Mouse (Mus musculus): Measurements from ENCODE around the gene Ptbp1. TPM values are rescaled to one million over a fixed set of nuclear protein-coding genes. Genes with fewer than 3 reads are reported as not detected.
A peak's percentile ranks its signal among the peaks of the same experiment; 100 is the strongest.

Gene Ptbp1
- total and polyA plus RNA-seq, 3 experiments: 43.9 to 51.8 (median 47.5) TPM

DNA sequence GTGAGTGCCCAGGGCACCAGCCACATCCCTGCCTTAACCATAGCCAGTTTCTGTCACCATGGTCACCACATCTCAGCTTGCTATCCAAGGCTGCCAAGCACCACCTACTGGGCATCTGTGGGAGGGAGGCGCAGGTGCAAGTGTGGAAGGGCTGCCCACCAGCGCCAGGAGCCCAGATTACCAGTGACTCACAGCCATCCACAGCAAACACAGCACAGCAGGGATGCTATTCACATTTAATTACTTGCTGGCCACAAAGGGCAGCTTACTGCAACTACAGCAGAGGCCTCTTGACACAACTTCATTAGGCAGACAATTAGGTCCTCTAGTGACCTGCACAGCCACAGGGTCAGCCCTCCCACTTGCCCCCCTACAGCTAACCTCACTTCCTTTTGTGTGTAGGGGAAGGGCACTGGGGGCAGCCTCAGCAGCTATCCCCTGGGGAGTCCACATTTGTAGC lies 46.8 kb downstream of the Ptbp1 start:
- H3K79me2 ChIP-seq (replicated peaks; ENCODE audit: control insufficient read depth, insufficient read depth, low read length): no peaks in the 10 kb centered on the region
- H3K4me1 ChIP-seq (ENCODE audit: control insufficient read depth, insufficient read depth, low read length): no peaks in the 10 kb centered on the region
- WGBS: 68% methylated on average over 2 of the region's 2 CpGs
- no peak for DNase-seq
- no peak overlapping the region for H3K9ac ChIP-seq (ENCODE audit: low read depth, low read length)
- H3K27ac ChIP-seq: no peak overlapping the region
- no peaks in the 10 kb centered on the region for H3K27me3 ChIP-seq (ENCODE audit: control insufficient read depth, insufficient read depth, low read length)
- H3K36me3 ChIP-seq (ENCODE audit: control insufficient read depth, insufficient read depth, low read length): no peaks in the 10 kb centered on the region
- no peak overlapping the region for H3K4me3 ChIP-seq
- no peak for TF ChIP-seq EP300 (IDR thresholded peaks at IDR 0.05; ENCODE audit: insufficient read depth, low read depth, low read length)
- TF ChIP-seq CTCF (IDR thresholded peaks at IDR 0.05): peak; percentile 35
- intact Hi-C loops (cut with DNase I): no loop called here

DNA sequence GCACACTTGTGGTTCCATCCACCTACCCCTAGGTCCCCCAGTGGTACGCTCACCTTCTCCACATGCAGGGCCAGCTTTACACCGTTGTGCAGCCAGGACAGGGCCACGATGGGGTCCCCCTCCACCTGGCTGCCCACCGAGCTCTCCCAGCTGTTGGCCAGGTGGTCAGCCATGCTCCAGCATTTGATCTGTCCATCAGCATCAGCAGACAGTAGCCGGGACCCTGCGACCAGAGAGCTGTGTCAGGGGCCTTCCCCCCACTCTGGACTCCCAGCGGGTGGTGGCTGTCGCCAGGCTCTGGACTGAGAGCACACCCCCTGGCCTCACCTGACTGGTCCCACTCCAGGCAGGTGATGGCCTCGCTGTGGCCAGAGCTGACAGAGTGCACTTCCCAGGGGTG lies 52.5 kb downstream of the Ptbp1 start:
- no peak for DNase-seq
- TF ChIP-seq EP300 (IDR thresholded peaks at IDR 0.05; ENCODE audit: insufficient read depth, low read depth, low read length) (no peak), POLR2A (IDR thresholded peaks at IDR 0.05; ENCODE audit: insufficient read depth, low read depth, low read length) (no peak), CTCF (IDR thresholded peaks at IDR 0.05) (no peak)
- intact Hi-C loops (cut with DNase I): loop anchor here (2.0 kb wide), 1 partner anchor 16 kb away; no protein-coding TSS in a partner anchor
- Histone ChIP-seq H3K9ac (ENCODE audit: low read depth, low read length) (no peak overlapping the region), H3K36me3 (ENCODE audit: control insufficient read depth, insufficient read depth, low read length) (no peaks in the 10 kb centered on the region), H3K4me1 (ENCODE audit: control insufficient read depth, insufficient read depth, low read length) (peaks cover 4% of the 10 kb centered on the region), H3K79me2 (replicated peaks; ENCODE audit: control insufficient read depth, insufficient read depth, low read length) (no peaks in the 10 kb centered on the region), H3K27ac (no peak overlapping the region), H3K4me3 (no peak overlapping the region), H3K27me3 (ENCODE audit: control insufficient read depth, insufficient read depth, low read length) (no peaks in the 10 kb centered on the region)
- 92% methylated on average over 9 of the region's 9 CpGs for WGBS

DNA sequence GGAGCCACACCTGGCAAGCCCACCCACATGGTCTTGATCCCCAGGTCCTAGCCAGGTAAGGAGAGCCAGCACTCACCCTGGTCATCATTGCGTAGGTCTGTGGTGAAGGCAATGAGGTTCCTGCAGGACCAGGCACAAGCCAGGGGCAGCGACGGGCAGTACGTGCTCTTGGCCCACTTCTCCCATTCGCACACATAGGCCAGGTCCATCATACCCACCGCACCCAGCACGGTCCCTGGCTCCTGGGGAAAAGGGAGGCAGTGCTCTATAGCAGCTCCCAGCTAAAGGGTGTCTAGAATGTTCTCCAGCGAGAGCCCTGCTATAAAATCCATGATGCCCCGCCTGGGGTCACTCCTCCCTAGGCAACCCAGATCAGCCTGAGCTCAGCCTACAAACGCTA lies 53.2 kb downstream of the Ptbp1 start:
- intact Hi-C loops (cut with DNase I): loop anchor here (2.0 kb wide), 1 partner anchor 15 kb away; no protein-coding TSS in a partner anchor
- no peak overlapping the region for H3K27ac ChIP-seq
- H3K36me3 ChIP-seq (ENCODE audit: control insufficient read depth, insufficient read depth, low read length): no peaks in the 10 kb centered on the region
- no peak for TF ChIP-seq POLR2A (IDR thresholded peaks at IDR 0.05; ENCODE audit: insufficient read depth, low read depth, low read length)
- TF ChIP-seq EP300 (IDR thresholded peaks at IDR 0.05; ENCODE audit: insufficient read depth, low read depth, low read length): no peak
- TF ChIP-seq CTCF (IDR thresholded peaks at IDR 0.05): no peak
- 94% methylated on average over 10 of the region's 10 CpGs for WGBS
- H3K79me2 ChIP-seq (replicated peaks; ENCODE audit: control insufficient read depth, insufficient read depth, low read length): no peaks in the 10 kb centered on the region
- no peak for DNase-seq
- no peak overlapping the region for H3K9ac ChIP-seq (ENCODE audit: low read depth, low read length)
- H3K4me1 ChIP-seq (ENCODE audit: control insufficient read depth, insufficient read depth, low read length): peaks cover 4% of the 10 kb centered on the region
- H3K4me3 ChIP-seq: no peak overlapping the region
- no peaks in the 10 kb centered on the region for H3K27me3 ChIP-seq (ENCODE audit: control insufficient read depth, insufficient read depth, low read length)

DNA sequence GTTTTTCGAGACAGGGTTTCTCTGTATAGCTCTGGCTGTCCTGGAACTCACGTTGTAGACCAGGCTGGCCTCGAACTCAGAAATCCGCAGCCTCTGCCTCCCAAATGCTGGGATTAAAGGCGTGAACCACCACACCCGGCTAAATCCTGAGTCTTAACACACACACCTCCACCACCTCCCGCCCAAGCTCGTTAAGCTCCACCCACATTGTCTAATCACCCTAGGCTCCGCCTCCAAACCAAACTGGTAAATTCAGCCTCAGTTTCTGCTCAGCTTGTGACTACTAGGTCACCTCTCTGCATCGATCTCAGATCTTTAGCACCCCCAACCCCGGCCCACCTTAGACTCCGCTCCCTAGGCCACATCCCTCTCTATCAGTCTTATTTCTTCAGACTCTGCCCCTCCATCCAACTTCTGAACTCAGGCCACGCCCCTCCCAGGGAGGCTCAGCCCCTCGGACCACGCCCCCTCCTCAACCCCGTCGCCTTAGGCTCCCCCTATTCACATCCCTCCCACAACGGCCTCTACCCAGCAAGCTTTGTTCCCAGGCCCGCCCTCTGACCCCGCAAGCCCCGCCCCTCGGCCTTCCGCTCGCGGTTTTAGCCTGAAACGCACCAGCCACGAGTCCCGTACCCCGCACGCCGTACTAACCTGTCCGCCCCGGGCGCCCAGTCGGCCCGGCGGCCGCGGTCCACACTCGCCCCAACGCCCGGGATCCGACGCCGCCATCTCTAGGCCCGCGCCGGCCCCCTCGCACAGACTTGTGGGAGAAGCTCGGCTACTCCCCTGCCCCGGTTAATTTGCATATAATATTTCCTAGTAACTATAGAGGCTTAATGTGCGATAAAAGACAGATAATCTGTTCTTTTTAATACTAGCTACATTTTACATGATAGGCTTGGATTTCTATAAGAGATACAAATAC lies 54.2 kb downstream of the Ptbp1 start, which contains the start of gene Med16:
Gene Med16, minus strand, starts transcription at position 757 of the 925 bp plus-strand sequence.
- intact Hi-C loops (cut with DNase I): no loop called here
- Histone ChIP-seq H3K27me3 (ENCODE audit: control insufficient read depth, insufficient read depth, low read length) (no peaks in the 10 kb centered on the region), H3K27ac (peak within 1 kb of the TSS; percentile 100), H3K9ac (ENCODE audit: low read depth, low read length) (peak within 1 kb of the TSS; percentile 97), H3K4me1 (ENCODE audit: control insufficient read depth, insufficient read depth, low read length) (peaks cover 4% of the 10 kb centered on the region), H3K79me2 (replicated peaks; ENCODE audit: control insufficient read depth, insufficient read depth, low read length) (no peaks in the 10 kb centered on the region), H3K36me3 (ENCODE audit: control insufficient read depth, insufficient read depth, low read length) (no peaks in the 10 kb centered on the region), H3K4me3 (peak within 1 kb of the TSS; percentile 97)
- peak; percentile 97 for DNase-seq
- WGBS: 2% methylated on average over 52 of the region's 52 CpGs
- TF ChIP-seq EP300 (IDR thresholded peaks at IDR 0.05; ENCODE audit: insufficient read depth, low read depth, low read length): no peak
- TF ChIP-seq CTCF (IDR thresholded peaks at IDR 0.05): no peak
- TF ChIP-seq POLR2A (IDR thresholded peaks at IDR 0.05; ENCODE audit: insufficient read depth, low read depth, low read length): no peak

DNA sequence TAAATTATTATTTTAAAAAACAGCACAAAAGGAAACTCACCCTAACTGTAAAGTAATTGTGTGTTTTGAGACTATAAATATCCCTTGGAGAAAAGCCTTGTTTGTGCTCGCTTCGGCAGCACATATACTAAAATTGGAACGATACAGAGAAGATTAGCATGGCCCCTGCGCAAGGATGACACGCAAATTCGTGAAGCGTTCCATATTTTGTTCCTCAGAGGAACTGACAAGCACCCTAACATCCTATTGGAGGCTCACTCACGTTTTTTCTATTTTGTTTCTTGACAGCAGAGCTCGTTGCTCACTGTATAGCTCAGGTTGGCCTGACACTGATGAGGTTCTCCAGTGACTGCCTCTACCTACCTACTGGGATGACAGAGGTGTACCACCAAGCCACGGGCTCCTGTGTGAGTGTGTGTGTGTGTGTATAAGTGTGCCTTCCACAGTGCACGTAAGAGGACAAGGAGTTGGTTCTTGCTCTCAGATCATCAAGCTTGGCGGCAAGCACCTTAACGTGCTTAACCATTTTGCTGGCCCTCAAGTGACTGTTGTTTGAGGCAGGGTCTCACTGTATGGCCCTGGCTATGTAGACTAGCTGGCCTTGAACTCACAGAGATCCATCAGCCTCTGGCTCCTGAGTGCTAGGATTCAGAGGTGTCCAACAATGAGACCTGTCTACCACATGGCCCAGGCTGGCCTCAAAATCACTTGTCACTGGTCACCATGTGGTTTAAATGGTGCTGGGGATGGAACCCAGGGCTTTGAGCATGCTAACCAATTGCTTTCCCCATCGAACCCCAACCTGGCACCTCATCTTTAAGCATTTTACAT lies 55.1 kb downstream of the Ptbp1 start:
- H3K36me3 ChIP-seq (ENCODE audit: control insufficient read depth, insufficient read depth, low read length): no peaks in the 10 kb centered on the region
- peak in 1 of 2 experiments; percentile 55 for DNase-seq
- H3K4me3 ChIP-seq: peak overlapping the region; percentile 97

More for the DNA sequence above, 55.1 kb downstream of the Ptbp1 start:
- 24% methylated on average over 14 of the region's 14 CpGs for WGBS
- H3K27ac ChIP-seq: peak overlapping the region; percentile 100
- no peaks in the 10 kb centered on the region for H3K27me3 ChIP-seq (ENCODE audit: control insufficient read depth, insufficient read depth, low read length)
- peak overlapping the region; percentile 29 for H3K9ac ChIP-seq (ENCODE audit: low read depth, low read length)
- intact Hi-C loops (cut with DNase I): no loop called here
- TF ChIP-seq POLR2A (IDR thresholded peaks at IDR 0.05; ENCODE audit: insufficient read depth, low read depth, low read length) (0 out of 2 replicates have a peak, but pooled peaks have one; percentile 33), CTCF (IDR thresholded peaks at IDR 0.05) (no peak), EP300 (IDR thresholded peaks at IDR 0.05; ENCODE audit: insufficient read depth, low read depth, low read length) (no peak)
- H3K4me1 ChIP-seq (ENCODE audit: control insufficient read depth, insufficient read depth, low read length): peaks cover 4% of the 10 kb centered on the region
- no peaks in the 10 kb centered on the region for H3K79me2 ChIP-seq (replicated peaks; ENCODE audit: control insufficient read depth, insufficient read depth, low read length)

All from heart, adult 2 months (tissue).